Mouse (Mus musculus) liver (tissue): Measurements from ENCODE around the gene Bace1.

Experiments used
- DNase-seq: peaks from one replicate; pipeline ENCODE4 v3.0.0-alpha.2; 2020; ENCODE audit warnings: mixed read lengths

Bace1 gene

GRCm38 (mm10) chr9:45906355-45907077 is 68.1 kb downstream of the Bace1 start, which contains the start of the genes Pcsk7 and Rnf214:
Gene Pcsk7 (plus strand): TSS chr9:45906497.
Gene Rnf214 (minus strand): TSS chr9:45906911.
- DNase-seq, result peak; percentile 93

- peak; percentile 56 for DNase-seq
Measured at GRCm38 (mm10) chr9:45907078-45907428, 68.7 kb downstream of the Bace1 start.

- no peak for DNase-seq
Measured at GRCm38 (mm10) chr9:45910995-45911394, 72.6 kb downstream of the Bace1 start.

GRCm38 (mm10) chr9:45911673-45912072 is 73.3 kb downstream of the Bace1 start:
- DNase-seq, result peak; percentile 56
